Mouse (Mus musculus): ENCODE measurements at regions not wholly inside any gene's neighbourhood (a gene's known extent, or its start where the extent isn't known, plus 50 kb on each side); places are given as distances from the start of the nearest gene placed in this dataset.

DNA sequence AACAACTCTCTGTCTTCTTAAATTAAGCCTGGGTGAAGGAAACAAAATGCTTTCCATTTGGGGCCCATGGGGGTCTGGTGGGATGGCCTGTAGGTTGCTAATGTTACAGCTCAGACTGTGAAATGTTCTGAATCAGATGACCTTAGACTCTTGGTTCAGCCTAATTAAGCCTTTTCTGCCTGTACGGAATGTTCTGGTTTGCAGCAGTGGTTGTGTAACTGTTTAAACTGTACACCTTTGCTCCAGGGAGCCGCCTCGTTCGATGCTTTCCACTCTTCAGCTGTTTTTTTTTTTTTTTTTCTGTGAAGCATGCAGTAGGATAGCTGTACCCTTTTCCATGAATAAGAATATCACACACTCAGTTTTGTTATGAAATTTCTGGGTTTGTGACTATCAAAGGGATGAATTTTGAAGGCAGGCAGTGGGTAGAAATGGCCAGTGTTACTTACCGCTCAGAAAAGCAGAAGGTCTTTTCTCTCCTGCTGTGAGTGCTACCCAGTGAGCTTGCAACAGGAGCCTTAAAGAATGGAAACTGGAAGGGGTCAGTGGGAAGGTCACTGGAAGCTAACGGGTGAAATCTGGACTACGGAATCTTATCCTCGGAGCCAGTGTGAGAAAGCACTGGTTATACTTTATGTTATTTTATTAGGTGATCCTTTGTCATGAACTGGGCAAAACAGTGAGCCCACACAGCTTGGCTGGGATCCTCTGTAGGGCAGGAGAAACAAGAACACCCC is 349.4 kb downstream of the Foxo1 start:
- TF ChIP-seq CTCF (conservative IDR thresholded peaks at IDR 0.05; ENCODE audit: low read length), result no peak
- no peak for TF ChIP-seq NANOG (IDR thresholded peaks at IDR 0.05; ENCODE audit: borderline replicate concordance, low read length)
